Mouse (Mus musculus): ENCODE data around the gene Cep70. TPM values are rescaled to one million over a fixed set of nuclear protein-coding genes. Genes with fewer than 3 reads are reported as not detected.

Cep70 gene
- polyA plus RNA-seq, 1 experiment, result 20.1 TPM

DNA sequence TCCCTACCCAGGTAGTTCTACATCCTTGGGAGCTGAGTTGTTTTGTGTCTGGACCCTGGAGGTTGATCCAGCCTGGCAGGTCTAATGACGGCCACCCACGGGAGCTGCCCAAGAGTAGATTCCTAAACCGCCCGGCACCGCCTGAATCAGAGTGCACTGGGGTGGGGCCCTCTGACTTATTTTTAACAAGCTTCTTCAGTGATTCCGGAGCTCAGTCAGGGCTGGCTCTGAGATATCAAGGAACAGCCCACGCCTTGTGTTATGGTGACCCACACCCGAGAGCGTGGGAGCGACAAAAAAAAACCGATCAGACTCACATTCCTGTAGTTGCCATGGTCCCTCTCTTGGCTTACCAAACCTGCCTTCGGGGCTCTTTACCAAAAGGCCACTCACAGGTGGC is 97.0 kb downstream of the Cep70 start:
- Histone ChIP-seq H3K4me1 (ENCODE audit: control insufficient read depth, insufficient read depth, low read length) (0 out of 2 replicates have a peak, but pooled peaks cover 2% of the 10 kb centered on the region), H3K4me3 (ENCODE audit: insufficient read depth, low read length) (no peak overlapping the region), H3K27ac (ENCODE audit: insufficient read depth, low read length) (no peak overlapping the region)
- TF ChIP-seq POLR2A (IDR thresholded peaks at IDR 0.05; ENCODE audit: extremely low read depth, insufficient read depth, low read length) (no peak), CTCF (IDR thresholded peaks at IDR 0.05; ENCODE audit: extremely low read depth, insufficient read depth, low read length) (no peak)

- 0 out of 2 replicates have a peak, but pooled peaks cover 2% of the 10 kb centered on the region for H3K4me1 ChIP-seq (ENCODE audit: control insufficient read depth, insufficient read depth, low read length)
- TF ChIP-seq POLR2A (IDR thresholded peaks at IDR 0.05; ENCODE audit: extremely low read depth, insufficient read depth, low read length), result no peak
- TF ChIP-seq CTCF (IDR thresholded peaks at IDR 0.05; ENCODE audit: extremely low read depth, insufficient read depth, low read length), result no peak
- no peak overlapping the region for H3K27ac ChIP-seq (ENCODE audit: insufficient read depth, low read length)
- no peak overlapping the region for H3K4me3 ChIP-seq (ENCODE audit: insufficient read depth, low read length)
Measured at GRCm38 (mm10) chr9:99341600-99341999, 98.4 kb downstream of the Cep70 start.

DNA sequence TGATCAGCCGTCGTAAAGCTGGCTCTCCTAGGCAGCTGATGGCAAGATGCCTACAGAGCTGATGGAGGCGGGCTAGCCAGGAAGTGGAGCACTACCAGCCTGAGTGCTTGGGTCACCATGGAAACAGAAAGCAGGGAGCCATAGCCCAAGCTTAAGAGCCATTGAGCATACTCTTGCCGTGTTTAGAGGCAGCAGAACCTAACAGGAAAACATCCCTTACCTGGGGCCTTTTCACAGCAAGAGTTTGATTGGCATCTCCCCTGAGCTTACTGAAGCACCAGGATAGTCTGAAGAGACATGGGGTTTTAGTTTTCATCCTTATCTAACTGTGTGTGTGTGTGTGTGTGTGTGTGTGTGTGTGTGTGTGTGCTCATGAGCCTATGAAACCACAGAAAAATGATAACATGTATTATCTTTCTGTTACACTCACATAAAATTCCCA is 102.2 kb downstream of the Cep70 start:
- Histone ChIP-seq H3K4me1 (ENCODE audit: control insufficient read depth, insufficient read depth, low read length) (0 out of 2 replicates have a peak, but pooled peaks cover 2% of the 10 kb centered on the region), H3K4me3 (ENCODE audit: insufficient read depth, low read length) (no peak overlapping the region), H3K27ac (ENCODE audit: insufficient read depth, low read length) (no peak overlapping the region)
- TF ChIP-seq CTCF (IDR thresholded peaks at IDR 0.05; ENCODE audit: extremely low read depth, insufficient read depth, low read length) (no peak), POLR2A (IDR thresholded peaks at IDR 0.05; ENCODE audit: extremely low read depth, insufficient read depth, low read length) (no peak)

Other genes starting within 250 kb of the Cep70 start
- gene Gm1123, start 207.7 kb upstream of the Cep70 start, polyA plus RNA-seq (2012; rRNA removed), result not detected in 2 replicates
- 12.6 and 13.0 TPM in 2 replicates for gene Pik3cb, start 102.7 kb upstream of the Cep70 start, polyA plus RNA-seq (2012; rRNA removed)
- not detected in 2 replicates for gene Faiml, start 6.1 kb upstream of the Cep70 start, polyA plus RNA-seq (2012; rRNA removed)
- 0.26 and 0.46 TPM in 2 replicates for gene Esyt3, start 115.2 kb downstream of the Cep70 start, polyA plus RNA-seq (2012; rRNA removed)
- 176 and 178 TPM in 2 replicates for gene Mras, start 194.0 kb downstream of the Cep70 start, polyA plus RNA-seq (2012; rRNA removed)
- 0.08 and 0.56 TPM in 2 replicates for gene Nme9, start 208.1 kb downstream of the Cep70 start, polyA plus RNA-seq (2012; rRNA removed)